Mouse (Mus musculus): ENCODE results near the gene Kcnt2. TPM values are rescaled to one million over a fixed set of nuclear protein-coding genes. Genes with fewer than 3 reads are reported as not detected.

Gene Kcnt2
- polyA plus RNA-seq, 1 experiment from 2014 or later = 4.8 TPM

- H3K9ac ChIP-seq (ENCODE audit: low read length) = no peak overlapping the region
- no peaks in the 10 kb centered on the region for H3K9me3 ChIP-seq (ENCODE audit: control insufficient read depth, low read length)
- DNase-seq (ENCODE audit: low spot score) = no peak
- no peak for ATAC-seq (replicated peaks; ENCODE audit: low FRiP score, low TSS enrichment, low read depth)
- H3K4me2 ChIP-seq (ENCODE audit: low read length) = no peak overlapping the region
- H3K36me3 ChIP-seq (ENCODE audit: control insufficient read depth, insufficient read depth, low read length) = no peaks in the 10 kb centered on the region
- no peaks in the 10 kb centered on the region for H3K4me1 ChIP-seq (replicated peaks; ENCODE audit: control insufficient read depth, insufficient read depth, low read length)
- no peak overlapping the region for H3K27ac ChIP-seq (ENCODE audit: low read depth)
- no peak overlapping the region for H3K4me3 ChIP-seq (ENCODE audit: low read depth, low read length)
- no peaks in the 10 kb centered on the region for H3K27me3 ChIP-seq (replicated peaks; ENCODE audit: control insufficient read depth, insufficient read depth, low read length)
- 62% methylated on average over 2 of the region's 2 CpGs for WGBS
Observed at GRCm38 (mm10) chr1:140476921-140477320, 231.0 kb downstream of the Kcnt2 start.

GRCm38 (mm10) chr1:140484016-140484415 lies 238.1 kb downstream of the Kcnt2 start:
- DNase-seq (ENCODE audit: low spot score) (no peak), ATAC-seq (replicated peaks; ENCODE audit: low FRiP score, low TSS enrichment, low read depth) (no peak)
- Histone ChIP-seq H3K36me3 (ENCODE audit: control insufficient read depth, insufficient read depth, low read length) (no peaks in the 10 kb centered on the region), H3K4me1 (replicated peaks; ENCODE audit: control insufficient read depth, insufficient read depth, low read length) (no peaks in the 10 kb centered on the region), H3K4me2 (ENCODE audit: low read length) (no peak overlapping the region), H3K27ac (ENCODE audit: low read depth) (no peak overlapping the region), H3K27me3 (replicated peaks; ENCODE audit: control insufficient read depth, insufficient read depth, low read length) (no peaks in the 10 kb centered on the region), H3K4me3 (ENCODE audit: low read depth, low read length) (no peak overlapping the region), H3K9ac (ENCODE audit: low read length) (no peak overlapping the region), H3K9me3 (ENCODE audit: control insufficient read depth, low read length) (no peaks in the 10 kb centered on the region)
- WGBS = 85% methylated on average over 1 of the region's 1 CpGs

GRCm38 (mm10) chr1:140489816-140490215 lies 243.9 kb downstream of the Kcnt2 start:
- Histone ChIP-seq H3K4me2 (ENCODE audit: low read length) (no peak overlapping the region), H3K4me1 (replicated peaks; ENCODE audit: control insufficient read depth, insufficient read depth, low read length) (no peaks in the 10 kb centered on the region), H3K27me3 (replicated peaks; ENCODE audit: control insufficient read depth, insufficient read depth, low read length) (no peaks in the 10 kb centered on the region), H3K9ac (ENCODE audit: low read length) (no peak overlapping the region), H3K4me3 (ENCODE audit: low read depth, low read length) (no peak overlapping the region), H3K9me3 (ENCODE audit: control insufficient read depth, low read length) (no peaks in the 10 kb centered on the region), H3K36me3 (ENCODE audit: control insufficient read depth, insufficient read depth, low read length) (no peaks in the 10 kb centered on the region), H3K27ac (ENCODE audit: low read depth) (no peak overlapping the region)
- no peak for ATAC-seq (replicated peaks; ENCODE audit: low FRiP score, low TSS enrichment, low read depth)
- WGBS = 71% methylated on average over 2 of the region's 2 CpGs
- DNase-seq (ENCODE audit: low spot score) = no peak

GRCm38 (mm10) chr1:140491406-140491805 lies 245.4 kb downstream of the Kcnt2 start:
- Histone ChIP-seq H3K27ac (ENCODE audit: low read depth) (no peak overlapping the region), H3K9me3 (ENCODE audit: control insufficient read depth, low read length) (no peaks in the 10 kb centered on the region), H3K4me2 (ENCODE audit: low read length) (no peak overlapping the region), H3K4me3 (ENCODE audit: low read depth, low read length) (no peak overlapping the region), H3K27me3 (replicated peaks; ENCODE audit: control insufficient read depth, insufficient read depth, low read length) (no peaks in the 10 kb centered on the region), H3K36me3 (ENCODE audit: control insufficient read depth, insufficient read depth, low read length) (no peaks in the 10 kb centered on the region), H3K9ac (ENCODE audit: low read length) (no peak overlapping the region), H3K4me1 (replicated peaks; ENCODE audit: control insufficient read depth, insufficient read depth, low read length) (no peaks in the 10 kb centered on the region)
- DNase-seq (ENCODE audit: low spot score) (no peak), ATAC-seq (replicated peaks; ENCODE audit: low FRiP score, low TSS enrichment, low read depth) (no peak)
- WGBS = 70% methylated on average over 1 of the region's 1 CpGs

GRCm38 (mm10) chr1:140492237-140492636 lies 246.3 kb downstream of the Kcnt2 start:
- no peak for DNase-seq (ENCODE audit: low spot score)
- WGBS = 78% methylated on average over 2 of the region's 2 CpGs
- no peak for ATAC-seq (replicated peaks; ENCODE audit: low FRiP score, low TSS enrichment, low read depth)
- Histone ChIP-seq H3K27me3 (replicated peaks; ENCODE audit: control insufficient read depth, insufficient read depth, low read length) (no peaks in the 10 kb centered on the region), H3K4me2 (ENCODE audit: low read length) (no peak overlapping the region), H3K4me3 (ENCODE audit: low read depth, low read length) (no peak overlapping the region), H3K9me3 (ENCODE audit: control insufficient read depth, low read length) (no peaks in the 10 kb centered on the region), H3K36me3 (ENCODE audit: control insufficient read depth, insufficient read depth, low read length) (no peaks in the 10 kb centered on the region), H3K4me1 (replicated peaks; ENCODE audit: control insufficient read depth, insufficient read depth, low read length) (no peaks in the 10 kb centered on the region), H3K27ac (ENCODE audit: low read depth) (no peak overlapping the region), H3K9ac (ENCODE audit: low read length) (no peak overlapping the region)

GRCm38 (mm10) chr1:140513451-140513850 lies 267.5 kb downstream of the Kcnt2 start:
- H3K9me3 ChIP-seq (ENCODE audit: control insufficient read depth, low read length) = no peaks in the 10 kb centered on the region
- H3K9ac ChIP-seq (ENCODE audit: low read length) = no peak overlapping the region
- no peak overlapping the region for H3K27ac ChIP-seq (ENCODE audit: low read depth)
- no peak for DNase-seq (ENCODE audit: low spot score)
- no peak overlapping the region for H3K4me2 ChIP-seq (ENCODE audit: low read length)
- no peak for ATAC-seq (replicated peaks; ENCODE audit: low FRiP score, low TSS enrichment, low read depth)
- no peaks in the 10 kb centered on the region for H3K27me3 ChIP-seq (replicated peaks; ENCODE audit: control insufficient read depth, insufficient read depth, low read length)
- H3K4me3 ChIP-seq (ENCODE audit: low read depth, low read length) = no peak overlapping the region
- no peaks in the 10 kb centered on the region for H3K4me1 ChIP-seq (replicated peaks; ENCODE audit: control insufficient read depth, insufficient read depth, low read length)
- no peaks in the 10 kb centered on the region for H3K36me3 ChIP-seq (ENCODE audit: control insufficient read depth, insufficient read depth, low read length)

- no peaks in the 10 kb centered on the region for H3K9me3 ChIP-seq (ENCODE audit: control insufficient read depth, low read length)
- DNase-seq (ENCODE audit: low spot score) = peak; percentile 63
- no peaks in the 10 kb centered on the region for H3K36me3 ChIP-seq (ENCODE audit: control insufficient read depth, insufficient read depth, low read length)
- WGBS = 47% methylated on average over 4 of the region's 4 CpGs
- no peaks in the 10 kb centered on the region for H3K4me1 ChIP-seq (replicated peaks; ENCODE audit: control insufficient read depth, insufficient read depth, low read length)
- no peak overlapping the region for H3K9ac ChIP-seq (ENCODE audit: low read length)
- no peak for ATAC-seq (replicated peaks; ENCODE audit: low FRiP score, low TSS enrichment, low read depth)
- H3K4me3 ChIP-seq (ENCODE audit: low read depth, low read length) = no peak overlapping the region
- no peak overlapping the region for H3K4me2 ChIP-seq (ENCODE audit: low read length)
- no peaks in the 10 kb centered on the region for H3K27me3 ChIP-seq (replicated peaks; ENCODE audit: control insufficient read depth, insufficient read depth, low read length)
- no peak overlapping the region for H3K27ac ChIP-seq (ENCODE audit: low read depth)
Observed at GRCm38 (mm10) chr1:140531285-140531908, 285.4 kb downstream of the Kcnt2 start.

- no peaks in the 10 kb centered on the region for H3K27me3 ChIP-seq (replicated peaks; ENCODE audit: control insufficient read depth, insufficient read depth, low read length)
- no peak for ATAC-seq (replicated peaks; ENCODE audit: low FRiP score, low TSS enrichment, low read depth)
Observed at GRCm38 (mm10) chr1:140534849-140535248, 288.9 kb downstream of the Kcnt2 start.

GRCm38 (mm10) chr1:140542066-140542465 lies 296.1 kb downstream of the Kcnt2 start:
- H3K27me3 ChIP-seq (replicated peaks; ENCODE audit: control insufficient read depth, insufficient read depth, low read length) = no peaks in the 10 kb centered on the region
- no peak for ATAC-seq (replicated peaks; ENCODE audit: low FRiP score, low TSS enrichment, low read depth)
- DNase-seq (ENCODE audit: low spot score) = no peak

More at GRCm38 (mm10) chr1:140534849-140535248, 288.9 kb downstream of the Kcnt2 start:
- H3K4me1 ChIP-seq (replicated peaks; ENCODE audit: control insufficient read depth, insufficient read depth, low read length) = no peaks in the 10 kb centered on the region
- no peak overlapping the region for H3K9ac ChIP-seq (ENCODE audit: low read length)
- H3K9me3 ChIP-seq (ENCODE audit: control insufficient read depth, low read length) = no peaks in the 10 kb centered on the region
- no peaks in the 10 kb centered on the region for H3K36me3 ChIP-seq (ENCODE audit: control insufficient read depth, insufficient read depth, low read length)
- H3K4me2 ChIP-seq (ENCODE audit: low read length) = no peak overlapping the region
- H3K27ac ChIP-seq (ENCODE audit: low read depth) = no peak overlapping the region
- no peak for DNase-seq (ENCODE audit: low spot score)
- no peak overlapping the region for H3K4me3 ChIP-seq (ENCODE audit: low read depth, low read length)

More at GRCm38 (mm10) chr1:140542066-140542465, 296.1 kb downstream of the Kcnt2 start:
- WGBS = 89% methylated on average over 3 of the region's 3 CpGs
- Histone ChIP-seq H3K36me3 (ENCODE audit: control insufficient read depth, insufficient read depth, low read length) (no peaks in the 10 kb centered on the region), H3K9me3 (ENCODE audit: control insufficient read depth, low read length) (no peaks in the 10 kb centered on the region), H3K4me3 (ENCODE audit: low read depth, low read length) (no peak overlapping the region), H3K4me2 (ENCODE audit: low read length) (no peak overlapping the region), H3K9ac (ENCODE audit: low read length) (no peak overlapping the region), H3K4me1 (replicated peaks; ENCODE audit: control insufficient read depth, insufficient read depth, low read length) (no peaks in the 10 kb centered on the region), H3K27ac (ENCODE audit: low read depth) (no peak overlapping the region)

Measured in intestine, embryonic 14.5 days (tissue).